Mouse (Mus musculus): ENCODE results near the gene Kmt2c. TPM values are rescaled to one million over a fixed set of nuclear protein-coding genes. Genes with fewer than 3 reads are reported as not detected.
"Not testable (repeated sequence)": the region's sequence is repeated elsewhere in the genome, so short reads cannot be mapped to it uniquely, and the experiment has no call there.

Kmt2c gene
- total RNA-seq, 4 experiments from 2014 or later, result 48.3 to 91.2 (median 68.8) TPM

GRCm38 (mm10) chr5:25515767-25516166 lies 17.2 kb upstream of the Kmt2c start, which contains the start of gene Cct8l1:
Gene Cct8l1, plus strand, starts transcription at chr5:25516067.
- no peak for DNase-seq

- no peak for DNase-seq
These were observed 7.5 kb upstream of the Kmt2c start for GRCm38 (mm10) chr5:25506041-25506440.

DNA sequence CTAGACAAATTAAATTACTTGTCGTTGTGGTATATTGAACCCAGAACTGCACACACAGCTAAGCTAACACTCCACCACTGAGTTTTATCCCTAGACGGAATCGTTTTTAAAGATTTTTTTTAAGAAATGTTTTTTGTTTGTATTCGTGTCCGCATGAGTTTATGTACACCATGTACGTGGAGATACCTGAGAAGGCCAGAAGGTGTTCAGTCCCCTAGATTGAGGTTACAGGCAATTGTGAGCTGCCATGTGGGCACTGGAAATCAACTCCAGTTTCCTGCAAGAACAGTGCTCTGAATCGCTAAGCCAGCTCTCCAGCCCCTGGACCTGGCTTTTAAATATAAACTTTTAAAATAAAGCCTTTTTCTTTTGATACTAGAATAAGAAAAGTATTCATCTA lies 2.1 kb upstream of the Kmt2c start:
- no peak for DNase-seq

- DNase-seq, result peak; percentile 94
These were observed 1.1 kb upstream of the Kmt2c start for GRCm38 (mm10) chr5:25499423-25500398.

GRCm38 (mm10) chr5:25498821-25499422 lies 339 bp upstream of the Kmt2c start:
- DNase-seq, result peak; percentile 61

- DNase-seq, result peak; percentile 31
These were observed 750 bp downstream of the Kmt2c start for GRCm38 (mm10) chr5:25497720-25498345.

GRCm38 (mm10) chr5:25497369-25497719 lies 1.2 kb downstream of the Kmt2c start:
- DNase-seq, result no peak

DNA sequence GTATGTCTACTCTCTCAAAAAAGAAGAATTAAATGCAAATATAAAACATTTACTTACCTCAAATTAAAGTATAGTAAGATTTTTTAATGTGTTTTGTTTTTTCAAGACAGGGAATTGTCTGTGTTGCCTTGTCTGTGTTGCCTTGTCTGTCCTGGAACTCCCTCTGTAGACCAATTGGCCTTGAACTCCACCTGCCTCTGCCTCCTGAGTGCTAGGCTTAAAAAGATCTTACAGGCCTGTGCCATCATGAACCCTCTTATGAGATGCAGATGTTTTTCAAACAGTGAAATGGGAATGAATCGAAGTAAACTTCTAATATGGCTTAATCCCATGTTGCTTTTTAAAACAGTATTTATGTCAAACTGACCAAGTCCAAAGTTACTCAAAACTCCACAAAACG lies 1.9 kb downstream of the Kmt2c start:
- no peak for DNase-seq

GRCm38 (mm10) chr5:25478863-25479262 lies 19.7 kb downstream of the Kmt2c start:
- DNase-seq, result no peak

DNA sequence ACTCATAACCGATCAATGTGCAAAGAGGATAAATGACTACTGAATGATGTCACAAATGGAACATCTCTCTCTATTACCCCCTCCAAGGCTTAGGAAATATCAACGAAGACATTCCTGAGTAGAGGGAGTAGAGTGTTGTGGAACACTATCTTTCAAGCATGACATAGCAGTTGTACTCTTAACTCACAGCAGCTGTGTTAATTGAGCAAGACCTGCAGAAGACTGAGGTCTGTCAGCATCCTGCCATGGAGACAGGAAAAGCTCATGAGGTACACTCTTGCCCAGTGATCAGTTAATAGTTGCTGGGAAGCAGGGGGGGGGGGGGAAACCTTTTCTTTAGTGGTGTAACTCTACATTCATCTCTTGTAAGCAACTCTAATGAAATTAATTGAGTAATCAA lies 22.8 kb downstream of the Kmt2c start:
- no peak for DNase-seq

- DNase-seq, result no peak
These were observed 26.5 kb downstream of the Kmt2c start for GRCm38 (mm10) chr5:25472070-25472469.

DNA sequence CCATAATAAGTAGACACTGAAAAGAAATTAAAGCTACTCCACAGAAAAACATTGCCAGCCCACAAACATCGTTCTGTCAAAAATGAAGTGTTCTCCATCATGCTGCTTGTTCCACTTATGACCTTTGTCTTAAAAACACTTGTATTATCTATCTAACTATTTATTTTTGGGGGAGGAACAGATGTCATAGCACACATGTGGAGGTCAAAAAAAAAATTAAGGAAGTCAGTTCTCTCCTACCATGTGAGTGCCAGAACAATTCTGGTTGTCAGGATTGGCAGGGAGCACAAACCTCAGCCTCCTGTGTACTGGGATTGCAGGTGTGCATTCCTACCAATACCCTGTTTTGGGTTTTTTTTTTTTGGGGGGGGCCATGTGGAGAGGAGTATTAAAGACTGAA lies 36.6 kb downstream of the Kmt2c start:
- DNase-seq, result no peak

DNA sequence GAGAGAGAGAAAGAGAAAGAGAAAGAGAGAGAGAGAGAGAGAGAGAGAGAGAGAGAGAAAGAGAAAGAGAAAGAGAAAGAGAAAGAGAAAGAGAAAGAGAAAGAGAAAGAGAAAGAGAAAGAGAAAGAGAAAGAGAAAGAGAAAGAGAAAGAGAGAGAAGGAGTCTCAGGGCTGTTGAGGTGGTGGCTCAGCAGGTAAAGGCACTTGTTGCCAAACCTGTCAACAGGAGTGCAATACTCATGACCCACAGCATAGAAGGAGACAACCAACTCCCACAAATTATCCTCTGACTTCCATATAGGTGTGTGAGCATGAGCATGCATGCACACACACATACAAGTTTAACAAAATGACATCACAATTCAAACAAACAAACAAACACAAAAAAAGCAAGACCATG lies 43.2 kb downstream of the Kmt2c start:
- not testable (repeated sequence) for DNase-seq

DNA sequence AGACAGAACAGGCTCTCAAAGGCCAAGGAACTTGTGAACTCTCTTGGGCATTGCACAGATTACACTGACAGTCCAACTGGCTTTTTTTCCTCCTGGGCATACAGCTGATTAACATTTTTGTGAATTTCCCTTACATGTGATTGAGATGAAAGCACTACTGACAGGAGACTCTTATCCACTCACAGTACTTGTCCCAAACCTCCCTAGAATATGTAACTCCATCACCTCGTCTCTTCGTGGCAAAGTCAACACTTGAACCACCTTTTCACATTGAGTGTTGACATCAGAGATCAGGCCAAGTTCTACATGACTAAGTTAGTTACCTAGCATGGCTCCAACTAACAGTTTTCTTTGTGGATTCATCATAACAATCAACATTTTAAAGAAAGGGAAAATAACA lies 45.9 kb downstream of the Kmt2c start:
- DNase-seq, result no peak

DNA sequence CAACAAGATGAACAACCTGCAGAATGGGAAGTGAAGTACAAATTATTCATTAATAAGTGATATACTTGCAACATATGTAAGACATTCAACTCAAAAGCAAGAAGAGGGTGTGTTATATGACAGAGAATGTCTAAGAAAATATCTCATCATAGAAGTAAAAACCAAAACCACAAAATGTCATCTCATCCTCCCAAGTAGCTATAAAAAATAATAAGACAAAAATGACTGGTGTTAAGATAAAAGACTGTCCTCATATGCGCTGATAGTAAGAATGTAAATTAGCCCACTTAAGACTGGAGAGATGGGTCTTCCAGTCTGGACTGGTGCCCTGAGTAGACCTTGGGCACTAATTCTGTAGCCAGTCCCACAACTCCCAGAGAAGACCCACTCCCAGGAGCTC lies 61.1 kb downstream of the Kmt2c start:
- DNase-seq, result no peak

DNA sequence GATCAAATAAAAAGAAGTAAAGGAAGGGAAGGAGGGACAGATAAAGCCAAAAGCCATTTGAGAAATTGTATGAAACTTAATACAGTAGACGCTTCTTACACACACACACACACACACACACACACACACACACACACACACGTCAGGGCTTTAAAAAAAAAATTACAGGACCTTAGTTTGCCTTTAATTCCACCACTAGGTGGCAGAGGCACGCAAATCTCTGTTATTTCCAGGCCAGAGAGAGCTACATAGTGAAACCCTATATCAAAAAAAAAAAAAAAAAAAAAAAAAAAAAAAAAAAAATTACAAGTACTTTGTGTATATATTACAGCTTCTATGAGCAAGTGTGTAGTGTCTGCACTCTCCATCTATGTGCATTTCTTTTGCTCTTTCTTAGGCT lies 62.5 kb downstream of the Kmt2c start:
- peak; percentile 20 for DNase-seq

- no peak for DNase-seq
These were observed 76.0 kb downstream of the Kmt2c start for GRCm38 (mm10) chr5:25422576-25422975.

- DNase-seq, result peak; percentile 34
These were observed 78.0 kb downstream of the Kmt2c start for GRCm38 (mm10) chr5:25420601-25421000.

DNA sequence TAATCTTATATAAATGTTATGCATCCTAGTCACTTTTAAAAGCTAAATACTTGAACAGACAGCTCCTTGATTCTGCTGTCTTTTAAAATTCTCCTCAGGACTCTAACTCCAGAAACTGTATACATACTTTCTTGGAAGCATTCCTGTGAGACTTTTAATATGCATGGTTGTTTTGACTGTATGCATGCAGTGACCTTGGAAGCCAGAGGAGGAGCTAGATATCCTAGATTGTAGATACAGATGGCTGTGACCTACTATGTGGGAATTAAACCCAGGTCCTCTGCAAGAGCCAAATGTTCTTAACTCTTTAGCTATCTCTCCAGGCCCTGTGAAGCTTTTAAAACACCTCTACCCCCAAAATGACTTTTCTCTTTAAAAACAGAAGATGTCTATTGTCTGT lies 83.2 kb downstream of the Kmt2c start:
- no peak for DNase-seq

DNA sequence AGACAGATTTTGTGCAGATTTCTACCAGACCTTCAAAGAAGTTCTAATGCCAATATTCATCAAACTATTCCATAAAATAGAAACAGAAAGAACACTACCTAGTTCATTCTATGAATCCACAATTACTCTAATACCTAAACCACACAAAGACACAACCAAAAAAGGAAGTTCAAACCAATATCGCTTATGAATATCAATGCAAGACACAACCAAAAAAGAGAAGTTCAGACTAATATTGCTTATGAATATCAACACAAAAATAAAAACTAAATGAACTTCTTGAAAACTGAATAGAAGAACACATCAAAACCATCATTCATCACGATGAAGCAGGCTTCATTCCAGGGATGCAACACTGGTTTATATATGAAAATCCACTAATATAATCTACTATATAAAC lies 101.9 kb downstream of the Kmt2c start:
- no peak for DNase-seq

DNA sequence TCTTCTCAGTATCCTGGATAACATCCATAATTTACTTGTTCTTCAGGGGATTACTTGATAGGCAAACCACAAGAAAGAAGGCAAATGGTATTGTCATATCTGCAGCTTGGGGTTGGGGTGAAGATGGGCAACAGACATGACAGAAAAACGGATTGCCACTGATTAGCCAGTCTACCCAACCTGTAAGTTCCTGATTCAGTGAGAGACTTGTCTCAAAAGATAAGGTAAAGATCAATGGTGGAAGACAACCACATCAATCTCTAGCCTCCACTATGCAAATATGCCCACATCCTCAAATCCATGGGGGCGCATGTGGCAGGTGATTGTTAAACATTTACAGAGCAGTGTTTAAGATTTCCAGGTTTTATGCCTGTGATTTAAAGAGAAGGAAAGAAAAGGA lies 105.9 kb downstream of the Kmt2c start:
- DNase-seq, result no peak

GRCm38 (mm10) chr5:25383581-25383980 lies 115.0 kb downstream of the Kmt2c start:
- DNase-seq, result no peak

DNA sequence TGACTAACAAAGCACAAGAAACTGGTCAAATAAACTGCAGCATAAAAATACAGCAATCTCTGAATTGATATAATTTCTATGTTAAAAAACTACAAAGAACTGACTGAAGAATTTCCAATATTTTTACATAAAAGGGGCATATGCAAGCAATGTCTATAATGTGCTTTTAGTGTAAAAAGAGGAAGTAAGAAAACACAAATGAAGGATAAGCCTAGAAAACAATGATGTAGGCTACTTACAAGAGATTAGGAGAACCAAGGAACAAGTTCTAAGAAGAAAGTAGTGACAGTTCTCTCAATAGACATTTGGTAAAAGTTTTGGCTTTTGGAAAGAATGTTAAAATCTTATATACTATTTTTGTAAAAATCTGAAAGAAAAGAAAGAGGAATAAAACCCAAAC lies 119.4 kb downstream of the Kmt2c start:
- DNase-seq, result no peak

DNA sequence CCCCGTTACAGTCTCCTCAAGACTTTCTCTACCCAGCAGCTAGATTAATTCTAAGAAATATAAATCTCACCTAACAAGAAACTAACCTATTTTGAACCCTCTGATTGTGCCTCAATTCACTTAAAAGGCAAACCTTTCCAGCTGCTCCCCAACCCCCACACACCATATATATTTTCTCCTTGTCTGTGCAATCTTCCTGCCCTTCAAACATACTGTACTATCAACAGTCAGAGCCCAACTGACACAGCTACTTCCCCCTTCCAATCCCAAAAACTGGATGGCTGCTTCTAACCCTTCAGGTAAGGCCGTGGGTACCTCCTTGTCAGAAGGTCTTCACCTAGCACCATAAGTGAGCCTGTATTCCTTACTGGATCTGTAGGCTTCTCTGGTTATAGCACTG lies 130.2 kb downstream of the Kmt2c start:
- DNase-seq, result no peak
